Mouse (Mus musculus) MEL (cell line): ENCODE results near the gene Pgap1. TPM values are rescaled to one million over a fixed set of nuclear protein-coding genes. Genes with fewer than 3 reads are reported as not detected.

Experiments
- DNase-seq: peaks from one replicate; pipeline ENCODE4 v3.0.0; 2011; ENCODE audit warnings: low read depth, low spot score
- H3K27ac ChIP-seq: 2 replicates; pipeline ENCODE4 v1.5.1; 2012; ENCODE audit warnings: low read depth, mild to moderate bottlenecking, control low read depth, low read length, moderate library complexity; ENCODE audit not compliant: control insufficient read depth
- H3K27me3 ChIP-seq, 2 experiments: fragments of 150-350 bp in 1 of 2; sonication (generic) in 1 of 2; 2 replicates each; pipeline ENCODE4 v1.6.1; 2012; ENCODE audit warnings: low read length in 2 of 2, mild to moderate bottlenecking in 2 of 2, improper control_type of control experiment in 1 of 2, moderate library complexity in 1 of 2; ENCODE audit not compliant: insufficient read depth in 2 of 2, control insufficient read depth in 1 of 2
- H3K36me3 ChIP-seq, 2 experiments: 2 replicates each; pipeline ENCODE4 v1.6.1; 2012 to 2014; ENCODE audit warnings: low read length in 2 of 2, improper control_type of control experiment in 1 of 2, inconsistent platforms in 1 of 2, mild to moderate bottlenecking in 1 of 2; ENCODE audit not compliant: insufficient read depth in 2 of 2, control insufficient read depth in 1 of 2
- H3K4me1 ChIP-seq, 2 experiments: fragments of 150-350 bp in 1 of 2; sonication (generic) in 1 of 2; 2 replicates each; pipeline ENCODE4 v1.6.1; 2012; ENCODE audit warnings: low read length in 2 of 2, improper control_type of control experiment in 1 of 2, mild to moderate bottlenecking in 1 of 2; ENCODE audit not compliant: insufficient read depth in 2 of 2, control insufficient read depth in 1 of 2
- H3K4me3 ChIP-seq, 2 experiments: fragments of 150-350 bp in 1 of 2; sonication (generic) in 1 of 2; 2 replicates each; pipeline ENCODE4 v1.5.1; 2012; ENCODE audit warnings: low read depth in 2 of 2, low read length in 2 of 2, mild to moderate bottlenecking in 2 of 2, moderate library complexity in 2 of 2, control low read depth in 1 of 2, improper control_type of control experiment in 1 of 2; ENCODE audit not compliant: control insufficient read depth in 1 of 2, insufficient read depth in 1 of 2
- H3K79me2 ChIP-seq: 2 replicates; pipeline ENCODE4 v1.6.1; 2012; ENCODE audit warnings: mild to moderate bottlenecking, low read length, moderate library complexity; ENCODE audit not compliant: control insufficient read depth, poor library complexity, insufficient read depth
- H3K9ac ChIP-seq: 2 replicates; pipeline ENCODE4 v1.6.1; 2012; ENCODE audit warnings: low read depth, mild to moderate bottlenecking, control low read depth, low read length, moderate library complexity; ENCODE audit not compliant: control insufficient read depth, poor library complexity, severe bottlenecking
- H3K9me3 ChIP-seq: fragments of 150-350 bp; sonication (generic); replicated peaks from 2 replicates; pipeline ENCODE4 v1.6.1; 2012; ENCODE audit warnings: mild to moderate bottlenecking, low read length, improper control_type of control experiment, moderate library complexity; ENCODE audit not compliant: insufficient read depth
- BHLHE40 ChIP-seq: IDR thresholded peaks from 2 replicates; pipeline ENCODE4 v1.6.1; 2012; ENCODE audit warnings: low read depth, mild to moderate bottlenecking, inconsistent platforms, low read length, improper control_type of control experiment, borderline replicate concordance
- E2F4 ChIP-seq: IDR thresholded peaks from 2 replicates; pipeline ENCODE4 v1.6.1; 2011; ENCODE audit warnings: low read depth, low read length, improper control_type of control experiment, borderline replicate concordance
- ETS1 ChIP-seq: IDR thresholded peaks from 2 replicates; pipeline ENCODE4 v1.6.1; 2012; ENCODE audit warnings: low read depth, mild to moderate bottlenecking, inconsistent platforms, low read length, improper control_type of control experiment, moderate library complexity
- HCFC1 ChIP-seq: IDR thresholded peaks from 2 replicates; pipeline ENCODE4 v1.6.1; 2012; ENCODE audit warnings: low read depth, mild to moderate bottlenecking, inconsistent platforms, low read length, improper control_type of control experiment, moderate library complexity
- JUND ChIP-seq: IDR thresholded peaks from 2 replicates; pipeline ENCODE4 v1.6.1; 2011; ENCODE audit warnings: low read depth, mild to moderate bottlenecking, improper control_type of control experiment, low read length
- KAT2A ChIP-seq: conservative IDR thresholded peaks from 2 replicates; pipeline ENCODE4 v1.6.1; 2012; ENCODE audit warnings: low read depth, low read length, improper control_type of control experiment, inconsistent platforms
- MAFK ChIP-seq: IDR thresholded peaks from 2 replicates; pipeline ENCODE4 v1.6.1; 2011; ENCODE audit warnings: low read depth, mild to moderate bottlenecking, low read length, improper control_type of control experiment, borderline replicate concordance
- MAX ChIP-seq: IDR thresholded peaks from 2 replicates; pipeline ENCODE4 v1.6.1; 2011; ENCODE audit warnings: low read length, improper control_type of control experiment
- MAZ ChIP-seq: IDR thresholded peaks from 2 replicates; pipeline ENCODE4 v1.6.1; 2012; ENCODE audit warnings: low read depth, mild to moderate bottlenecking, inconsistent platforms, low read length, improper control_type of control experiment
- MEF2A ChIP-seq: IDR thresholded peaks from 2 replicates; pipeline ENCODE4 v1.6.1; 2014; ENCODE audit warnings: low read depth, mild to moderate bottlenecking, inconsistent platforms, low read length, improper control_type of control experiment; ENCODE audit not compliant: poor library complexity, insufficient replicate concordance, severe bottlenecking; ENCODE audit errors: extremely low read depth
- MXI1 ChIP-seq: IDR thresholded peaks from 2 replicates; pipeline ENCODE4 v1.6.1; 2011; ENCODE audit warnings: mild to moderate bottlenecking, low read depth, low read length, improper control_type of control experiment
- MYB ChIP-seq: IDR thresholded peaks from 2 replicates; pipeline ENCODE4 v1.6.1; 2011; ENCODE audit warnings: mild to moderate bottlenecking, low read depth, low read length, improper control_type of control experiment
- MYC ChIP-seq: IDR thresholded peaks from 2 replicates; pipeline ENCODE4 v1.6.1; 2011; ENCODE audit warnings: low read depth, mild to moderate bottlenecking, low read length, improper control_type of control experiment, moderate library complexity
- POLR2AphosphoS2 ChIP-seq: IDR thresholded peaks from 2 replicates; pipeline ENCODE4 v1.6.1; 2011; ENCODE audit warnings: low read length, improper control_type of control experiment
- POLR2AphosphoS5 ChIP-seq: IDR thresholded peaks from 2 replicates; pipeline ENCODE4 v1.6.1; 2012; ENCODE audit warnings: low read depth, borderline replicate concordance, mild to moderate bottlenecking, inconsistent platforms, low read length, moderate library complexity, mixed read lengths
- RAD21 ChIP-seq: IDR thresholded peaks from 2 replicates; pipeline ENCODE4 v1.6.1; 2011; ENCODE audit warnings: mild to moderate bottlenecking, low read depth, low read length, improper control_type of control experiment
- RCOR1 ChIP-seq: IDR thresholded peaks from 2 replicates; pipeline ENCODE4 v1.6.1; 2012; ENCODE audit warnings: low read depth, mild to moderate bottlenecking, inconsistent platforms, low read length, improper control_type of control experiment
- SMC3 ChIP-seq: IDR thresholded peaks from 2 replicates; pipeline ENCODE4 v1.6.1; 2011; ENCODE audit warnings: low read depth, low read length, improper control_type of control experiment
- TAL1 ChIP-seq: IDR thresholded peaks from 2 replicates; pipeline ENCODE4 v1.6.1; 2012; ENCODE audit warnings: mild to moderate bottlenecking, inconsistent platforms, low read length, moderate library complexity, mixed read lengths
- TBP ChIP-seq: IDR thresholded peaks from 2 replicates; pipeline ENCODE4 v1.8.0; 2011; ENCODE audit warnings: low read depth, low read length, improper control_type of control experiment
- TCF12 ChIP-seq: IDR thresholded peaks from 2 replicates; pipeline ENCODE4 v1.6.1; 2014; ENCODE audit warnings: low read depth, mild to moderate bottlenecking, inconsistent platforms, low read length, improper control_type of control experiment, moderate library complexity
- UBTF ChIP-seq: IDR thresholded peaks from 2 replicates; pipeline ENCODE4 v1.6.1; 2012; ENCODE audit warnings: low read depth, mild to moderate bottlenecking, inconsistent platforms, low read length, improper control_type of control experiment, moderate library complexity, borderline replicate concordance; ENCODE audit not compliant: insufficient read depth
- USF2 ChIP-seq, 2 experiments: IDR thresholded peaks; 2 replicates each; pipeline ENCODE4 v1.6.1; 2011 to 2012; ENCODE audit warnings: improper control_type of control experiment in 2 of 2, low read length in 2 of 2, borderline replicate concordance in 1 of 2, inconsistent platforms in 1 of 2, low read depth in 1 of 2, mild to moderate bottlenecking in 1 of 2; ENCODE audit not compliant: insufficient read depth in 1 of 2
- ZC3H11A ChIP-seq: IDR thresholded peaks from 2 replicates; pipeline ENCODE4 v1.6.1; 2012; ENCODE audit warnings: low read depth, mild to moderate bottlenecking, inconsistent platforms, low read length, improper control_type of control experiment
- ZKSCAN1 ChIP-seq: IDR thresholded peaks from 2 replicates; pipeline ENCODE4 v1.6.1; 2012; ENCODE audit warnings: low read depth, mild to moderate bottlenecking, inconsistent platforms, low read length, improper control_type of control experiment, moderate library complexity
- ZMIZ1 ChIP-seq: IDR thresholded peaks from 2 replicates; pipeline ENCODE4 v1.6.1; 2012; ENCODE audit warnings: low read depth, mild to moderate bottlenecking, inconsistent platforms, low read length, improper control_type of control experiment, moderate library complexity
- ZNF384 ChIP-seq: IDR thresholded peaks from 2 replicates; pipeline ENCODE4 v1.6.1; 2012; ENCODE audit warnings: low read depth, mild to moderate bottlenecking, inconsistent platforms, low read length, improper control_type of control experiment
- polyA plus RNA-seq, 2 experiments: library from polyadenylated mRNA; stranded (reverse) in 1 of 2; unstranded in 1 of 2; fragments of >175 nt in 1 of 2; fragments of >200 nt in 1 of 2; gene quantifications; 2 replicates each; pipeline versions ENCODE4 v1.2.1 to v1.2.4; 2012; ENCODE audit warnings: low replicate concordance in 2 of 2, low read depth in 1 of 2; ENCODE audit not compliant: insufficient read length in 2 of 2, insufficient read depth in 1 of 2, missing spikeins in 1 of 2
- total RNA-seq: library from RNA; depleted of rRNA; stranded (reverse); fragments of 300-350 nt; gene quantifications from 2 replicates; pipeline ENCODE4 v1.2.3, GENCODE M21; 2012; rRNA removed

Pgap1 gene
- total RNA-seq = not detected in 2 replicates
- not detected for polyA plus RNA-seq

- no peaks in the 10 kb centered on the region for H3K4me1 ChIP-seq
- DNase-seq = no peak
- TF ChIP-seq USF2 (IDR thresholded peaks at IDR 0.05; ENCODE audit: borderline replicate concordance in 1 of 2, insufficient read depth in 1 of 2, low read depth in 1 of 2, low read length in 2 of 2) (no peak), TCF12 (no peak), MYB (no peak), MEF2A (no peak), BHLHE40 (no peak), TAL1 (no peak), RAD21 (no peak), MAX (no peak), RCOR1 (no peak), UBTF (no peak), TBP (no peak), MAZ (no peak), ZKSCAN1 (no peak), POLR2AphosphoS5 (no peak), JUND (no peak), ZC3H11A (no peak), SMC3 (no peak)
- no peak within 1 kb of the TSS for H3K27ac ChIP-seq
- peaks cover 0 to 2% of the 10 kb centered on the region in 2 experiments; a peak in 1 of 4 replicates for H3K27me3 ChIP-seq
- no peaks in the 10 kb centered on the region for H3K9me3 ChIP-seq
- H3K4me3 ChIP-seq = no peak within 1 kb of the TSS
- no peaks in the 10 kb centered on the region for H3K79me2 ChIP-seq
- H3K9ac ChIP-seq = no peak within 1 kb of the TSS
- no peaks in the 10 kb centered on the region for H3K36me3 ChIP-seq
Measured at GRCm38 (mm10) chr1:54557301-54558229, at the start of gene Pgap1. Gene Pgap1 (minus strand): TSS chr1:54557684.

GRCm38 (mm10) chr1:54606936-54607335 lies 49.5 kb upstream of the Pgap1 start:
- H3K36me3 ChIP-seq = no peaks in the 10 kb centered on the region
- no peaks in the 10 kb centered on the region for H3K79me2 ChIP-seq
- H3K27me3 ChIP-seq = no peaks in the 10 kb centered on the region
- no peaks in the 10 kb centered on the region for H3K4me1 ChIP-seq
- no peaks in the 10 kb centered on the region for H3K9me3 ChIP-seq
- H3K9ac ChIP-seq = no peak overlapping the region
- no peak for DNase-seq
- H3K27ac ChIP-seq = no peak overlapping the region
- TF ChIP-seq MYC (no peak), E2F4 (no peak), BHLHE40 (no peak), KAT2A (no peak), ETS1 (no peak), RCOR1 (no peak), SMC3 (no peak), TAL1 (no peak), POLR2AphosphoS2 (no peak), ZNF384 (no peak), USF2 (IDR thresholded peaks at IDR 0.05; ENCODE audit: borderline replicate concordance in 1 of 2, insufficient read depth in 1 of 2, low read depth in 1 of 2, low read length in 2 of 2) (no peak), MXI1 (no peak), HCFC1 (no peak), RAD21 (no peak), POLR2AphosphoS5 (no peak), MEF2A (no peak), ZC3H11A (no peak), MAZ (no peak), ZMIZ1 (no peak), MAFK (no peak)
- no peak overlapping the region for H3K4me3 ChIP-seq
